Mouse (Mus musculus) splenic B cell, adult 2 months (primary cell): ENCODE data around the gene Daam2.

Experiments
- DNase-seq: peaks from one replicate; pipeline ENCODE4 v3.0.0-alpha.2; 2011; ENCODE audit warnings: low read depth, low spot score
- H3K27me3 ChIP-seq: 2 replicates; pipeline ENCODE4 v1.6.1; 2012; ENCODE audit warnings: mild to moderate bottlenecking, low read length, moderate library complexity, mixed read lengths; ENCODE audit not compliant: control insufficient read depth, poor library complexity, insufficient read depth, severe bottlenecking
- H3K36me3 ChIP-seq: 2 replicates; pipeline ENCODE4 v1.6.1; 2012; ENCODE audit warnings: mild to moderate bottlenecking, low read length, moderate library complexity, mixed read lengths; ENCODE audit not compliant: control insufficient read depth, poor library complexity, insufficient read depth, severe bottlenecking

The Daam2 gene

GRCm38 (mm10) chr17:49563830-49564470 lies at the start of gene Daam2:
Daam2 (minus strand) TSS chr17:49564343.
- Histone ChIP-seq H3K27me3 (no peaks in the 10 kb centered on the region), H3K36me3 (no peaks in the 10 kb centered on the region)
- DNase-seq: no peak

GRCm38 (mm10) chr17:49610296-49610695 lies 46.2 kb upstream of the Daam2 start:
- Histone ChIP-seq H3K27me3 (no peaks in the 10 kb centered on the region), H3K36me3 (no peaks in the 10 kb centered on the region)
- DNase-seq: no peak

GRCm38 (mm10) chr17:49607351-49608027 lies 43.3 kb upstream of the Daam2 start:
- Histone ChIP-seq H3K27me3 (no peaks in the 10 kb centered on the region), H3K36me3 (no peaks in the 10 kb centered on the region)
- no peak for DNase-seq

- Histone ChIP-seq H3K27me3 (no peaks in the 10 kb centered on the region), H3K36me3 (no peaks in the 10 kb centered on the region)
- DNase-seq: no peak
Observed at GRCm38 (mm10) chr17:49605397-49605796, 41.3 kb upstream of the Daam2 start.

- Histone ChIP-seq H3K27me3 (no peaks in the 10 kb centered on the region), H3K36me3 (no peaks in the 10 kb centered on the region)
- no peak for DNase-seq
Observed at GRCm38 (mm10) chr17:49590051-49590450, 25.9 kb upstream of the Daam2 start.

GRCm38 (mm10) chr17:49582471-49582870 lies 18.3 kb upstream of the Daam2 start:
- no peaks in the 10 kb centered on the region for H3K27me3 ChIP-seq
- DNase-seq: no peak
- no peaks in the 10 kb centered on the region for H3K36me3 ChIP-seq

GRCm38 (mm10) chr17:49577321-49577720 lies 13.2 kb upstream of the Daam2 start:
- no peaks in the 10 kb centered on the region for H3K27me3 ChIP-seq
- H3K36me3 ChIP-seq: no peaks in the 10 kb centered on the region
- no peak for DNase-seq

- no peaks in the 10 kb centered on the region for H3K36me3 ChIP-seq
- H3K27me3 ChIP-seq: no peaks in the 10 kb centered on the region
- no peak for DNase-seq
Observed at GRCm38 (mm10) chr17:49568717-49569116, 4.6 kb upstream of the Daam2 start.

- DNase-seq: no peak
- no peaks in the 10 kb centered on the region for H3K27me3 ChIP-seq
- no peaks in the 10 kb centered on the region for H3K36me3 ChIP-seq
Observed at GRCm38 (mm10) chr17:49564489-49564888, 346 bp upstream of the Daam2 start.

- H3K36me3 ChIP-seq: no peaks in the 10 kb centered on the region
- H3K27me3 ChIP-seq: no peaks in the 10 kb centered on the region
- no peak for DNase-seq
Observed at GRCm38 (mm10) chr17:49563416-49563780, 745 bp downstream of the Daam2 start.

- Histone ChIP-seq H3K36me3 (no peaks in the 10 kb centered on the region), H3K27me3 (no peaks in the 10 kb centered on the region)
- DNase-seq: no peak
Observed at GRCm38 (mm10) chr17:49562701-49563415, 1.3 kb downstream of the Daam2 start.

- Histone ChIP-seq H3K36me3 (no peaks in the 10 kb centered on the region), H3K27me3 (no peaks in the 10 kb centered on the region)
- DNase-seq: no peak
Observed at GRCm38 (mm10) chr17:49561985-49562384, 2.2 kb downstream of the Daam2 start.

- no peak for DNase-seq
- Histone ChIP-seq H3K27me3 (no peaks in the 10 kb centered on the region), H3K36me3 (no peaks in the 10 kb centered on the region)
Observed at GRCm38 (mm10) chr17:49559786-49560289, 4.3 kb downstream of the Daam2 start.

GRCm38 (mm10) chr17:49556169-49556568 lies 8.0 kb downstream of the Daam2 start:
- Histone ChIP-seq H3K36me3 (no peaks in the 10 kb centered on the region), H3K27me3 (no peaks in the 10 kb centered on the region)
- DNase-seq: no peak

- no peaks in the 10 kb centered on the region for H3K36me3 ChIP-seq
- DNase-seq: no peak
- no peaks in the 10 kb centered on the region for H3K27me3 ChIP-seq
Observed at GRCm38 (mm10) chr17:49551991-49552390, 12.2 kb downstream of the Daam2 start.
